Mouse (Mus musculus) ZHBTc4 (cell line): ENCODE data around the gene Gm8879.
"Not testable (repeated sequence)": the region's sequence is repeated elsewhere in the genome, so short reads cannot be mapped to it uniquely, and the experiment has no call there.

Source experiments
- DNase-seq: peaks from one replicate; pipeline ENCODE4 v3.0.0-alpha.2; 2011; ENCODE audit warnings: low read depth, low spot score

Gm8879 gene

GRCm38 (mm10) chr5:11127334-11127733, at the start of gene Gm8879:
Gene Gm8879, plus strand, starts transcription at chr5:11127634.
- DNase-seq: not testable (repeated sequence)

GRCm38 (mm10) chr5:11138031-11138430, 10.6 kb downstream of the Gm8879 start:
- not testable (repeated sequence) for DNase-seq
